Mouse (Mus musculus) heart, postnatal 0 days (tissue): ENCODE results near the gene Bcas1. TPM values are rescaled to one million over a fixed set of nuclear protein-coding genes. Genes with fewer than 3 reads are reported as not detected.

Source experiments
- ATAC-seq: fragments of 200-750 bp; cut with Nextera tagmentation; 2 replicates; pipeline ENCODE4 v1.8.0; 2017; ENCODE audit warnings: low read depth, moderate number of reproducible peaks, moderate library complexity; ENCODE audit not compliant: insufficient read depth
- DNase-seq: peaks from one replicate; pipeline ENCODE4 v3.0.0-alpha.2; 2016; ENCODE audit warnings: low spot score
- H3K27ac ChIP-seq: fragments of 300-500 bp; sonication (generic); 2 replicates; pipeline ENCODE4 v1.5.1; 2014; ENCODE audit warnings: low read depth, mild to moderate bottlenecking
- H3K27me3 ChIP-seq: fragments of 300-500 bp; sonication (generic); 2 replicates; pipeline ENCODE4 v1.6.1; 2014; ENCODE audit warnings: low read length, mixed read lengths; ENCODE audit not compliant: control insufficient read depth, insufficient read depth
- H3K36me3 ChIP-seq: fragments of 300-500 bp; sonication (generic); replicated peaks from 2 replicates; pipeline ENCODE4 v1.6.1; 2014; ENCODE audit warnings: low read length, mixed read lengths; ENCODE audit not compliant: control insufficient read depth, insufficient read depth
- H3K4me1 ChIP-seq: fragments of 300-500 bp; sonication (generic); 2 replicates; pipeline ENCODE4 v1.6.1; 2014; ENCODE audit warnings: antibody characterized with exemption; ENCODE audit not compliant: control insufficient read depth, insufficient read depth
- H3K4me2 ChIP-seq: fragments of 300-500 bp; sonication (generic); 2 replicates; pipeline ENCODE4 v1.6.1; 2014; ENCODE audit warnings: low read depth, mild to moderate bottlenecking, low read length, moderate library complexity
- H3K4me3 ChIP-seq: fragments of 300-500 bp; sonication (generic); 2 replicates; pipeline ENCODE4 v1.5.1; 2014; ENCODE audit warnings: low read depth, low read length
- H3K9ac ChIP-seq: fragments of 300-500 bp; sonication (generic); replicated peaks from 2 replicates; pipeline ENCODE4 v1.6.1; 2014; ENCODE audit warnings: low read depth, low read length, mixed read lengths
- H3K9me3 ChIP-seq: fragments of 300-500 bp; sonication (generic); replicated peaks from 2 replicates; pipeline ENCODE4 v1.6.1; 2016; ENCODE audit warnings: low read length; ENCODE audit not compliant: control insufficient read depth
- CTCF ChIP-seq: IDR thresholded peaks from 2 replicates; pipeline ENCODE4 v1.5.1; 2016; ENCODE audit warnings: antibody characterized with exemption, control low read depth, low read depth
- EP300 ChIP-seq: IDR thresholded peaks from 2 replicates; pipeline ENCODE4 v1.6.1; 2016; ENCODE audit warnings: antibody characterized with exemption, low read depth
- WGBS: fragments of 180-500 bp; shearing (Covaris S2); extraction: QIAGEN DNeasy Blood & Tissue Kit; methylation state at CpG from one replicate; pipeline ENCODE4 v1.1.7; 2014; 5-methylcytosine and 5-hydroxymethylcytosine counted together
- polyA plus RNA-seq: library from polyadenylated mRNA; unstranded; fragments of >200 nt; fragmentation: Nextera tagmentation; extraction: Ambion mirVana; gene quantifications from 2 replicates; pipeline ENCODE4 v1.2.1, GENCODE M21; 2015
- total RNA-seq: library from RNA; depleted of rRNA; stranded (reverse); fragments of >200 nt; gene quantifications from 2 replicates; pipeline ENCODE4 v1.2.3, GENCODE M21; 2014; ENCODE audit warnings: low replicate concordance

Bcas1 gene
- total and polyA plus RNA-seq, 2 experiments from 2014 or later, result 0.45 TPM; not detected in 1

- Histone ChIP-seq H3K27ac (no peak overlapping the region), H3K4me3 (no peak overlapping the region), H3K36me3 (no peaks in the 10 kb centered on the region), H3K27me3 (peaks cover 23% of the 10 kb centered on the region), H3K9ac (no peak overlapping the region), H3K4me2 (no peak overlapping the region), H3K4me1 (no peaks in the 10 kb centered on the region), H3K9me3 (no peaks in the 10 kb centered on the region)
- TF ChIP-seq CTCF, result peak; percentile 89
- no peak for TF ChIP-seq EP300
- peak; percentile 54 for DNase-seq
- peak; percentile 49; the same call in 1 of the 2 replicates for ATAC-seq
- WGBS, result 8% methylated on average over 9 of the region's 9 CpGs
Measured at GRCm38 (mm10) chr2:170450933-170451332, 23.3 kb upstream of the Bcas1 start.

- H3K27ac ChIP-seq, result no peak overlapping the region
- H3K36me3 ChIP-seq, result no peaks in the 10 kb centered on the region
- no peak for DNase-seq
- no peak overlapping the region for H3K9ac ChIP-seq
- H3K4me1 ChIP-seq, result no peaks in the 10 kb centered on the region
- no peak for TF ChIP-seq EP300
- no peak for TF ChIP-seq CTCF
- WGBS, result 62% methylated on average over 10 of the region's 10 CpGs
- no peak overlapping the region for H3K4me2 ChIP-seq
- no peak overlapping the region for H3K4me3 ChIP-seq
- peaks cover 12% of the 10 kb centered on the region for H3K27me3 ChIP-seq
- H3K9me3 ChIP-seq, result no peaks in the 10 kb centered on the region
- no peak for ATAC-seq
Measured at GRCm38 (mm10) chr2:170447651-170448050, 20.0 kb upstream of the Bcas1 start.

DNA sequence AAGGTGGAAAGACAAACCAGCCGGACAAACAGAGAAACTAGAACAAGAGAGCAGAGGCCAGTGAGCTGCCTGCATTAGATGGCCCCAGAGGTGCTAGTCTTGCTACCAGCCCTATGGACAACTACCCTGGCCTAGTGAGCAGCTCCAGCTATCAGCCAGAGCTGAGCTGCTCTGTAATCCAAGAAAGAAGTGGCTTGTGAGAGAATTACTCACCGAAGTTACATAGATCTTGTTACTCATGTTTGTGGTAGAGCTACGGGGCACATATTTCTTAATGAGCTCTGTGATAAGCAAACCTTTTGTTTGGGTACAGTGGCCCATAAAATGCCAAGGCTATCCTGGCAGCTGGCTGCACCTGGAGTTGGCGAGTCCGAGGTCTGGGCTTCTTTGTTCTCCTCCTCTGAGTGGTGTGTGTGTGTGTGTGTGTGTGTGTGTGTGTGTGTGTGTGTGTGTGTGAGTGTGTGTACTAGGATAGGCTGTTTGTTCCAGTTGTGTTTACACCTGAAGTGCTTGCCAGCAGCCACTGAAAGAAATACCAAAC lies 19.3 kb upstream of the Bcas1 start:
- Histone ChIP-seq H3K4me3 (no peak overlapping the region), H3K36me3 (no peaks in the 10 kb centered on the region), H3K27me3 (peaks cover 11% of the 10 kb centered on the region), H3K4me1 (no peaks in the 10 kb centered on the region), H3K27ac (no peak overlapping the region), H3K9me3 (no peaks in the 10 kb centered on the region), H3K4me2 (no peak overlapping the region), H3K9ac (no peak overlapping the region)
- DNase-seq (no peak), ATAC-seq (no peak)
- TF ChIP-seq CTCF (no peak), EP300 (no peak)
- 60% methylated on average over 5 of the region's 5 CpGs for WGBS

DNA sequence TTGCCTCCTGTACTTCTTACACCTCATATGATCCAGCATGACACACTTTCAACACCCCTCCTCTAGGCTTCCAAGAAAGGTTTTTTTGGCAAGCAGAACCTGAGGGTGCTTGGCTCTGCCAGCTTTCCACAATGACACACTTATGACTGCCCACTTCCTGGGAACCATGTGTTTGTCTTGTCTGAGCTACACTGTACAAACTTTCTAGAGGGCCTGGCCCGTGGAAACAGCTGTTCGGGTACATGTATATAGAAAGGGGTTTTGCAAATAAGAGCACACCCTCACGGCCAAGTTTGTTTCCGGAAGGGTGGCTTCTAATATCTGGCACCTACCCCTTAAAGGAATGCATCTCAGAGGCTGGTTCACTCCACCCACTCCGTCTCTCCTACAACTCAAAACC lies 18.2 kb upstream of the Bcas1 start:
- ATAC-seq (no peak), DNase-seq (no peak)
- TF ChIP-seq CTCF (no peak), EP300 (no peak)
- Histone ChIP-seq H3K9ac (no peak overlapping the region), H3K27me3 (peaks cover 5% of the 10 kb centered on the region), H3K27ac (no peak overlapping the region), H3K4me1 (no peaks in the 10 kb centered on the region), H3K4me3 (no peak overlapping the region), H3K36me3 (no peaks in the 10 kb centered on the region), H3K9me3 (no peaks in the 10 kb centered on the region), H3K4me2 (no peak overlapping the region)
- WGBS, result 73% methylated on average over 5 of the region's 5 CpGs

DNA sequence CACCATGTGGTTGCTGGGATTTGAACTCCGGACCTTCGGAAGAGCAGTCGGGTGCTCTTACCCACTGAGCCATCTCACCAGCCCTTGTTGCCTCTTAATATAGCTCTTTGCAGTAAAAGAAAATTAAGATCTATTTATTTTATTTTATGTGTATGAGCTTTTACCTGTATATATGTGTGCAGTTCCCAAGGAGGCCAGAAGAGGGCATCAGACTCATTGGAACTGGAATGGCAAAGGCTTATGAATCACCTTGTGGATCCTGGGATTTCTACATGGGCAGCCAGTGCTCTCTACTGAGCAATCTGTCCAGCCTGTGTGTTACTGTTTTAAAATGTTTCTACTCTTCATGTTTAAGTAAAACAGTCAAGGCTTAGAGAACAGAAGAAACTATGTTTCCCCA lies 14.9 kb upstream of the Bcas1 start:
- no peak overlapping the region for H3K4me2 ChIP-seq
- no peak overlapping the region for H3K27ac ChIP-seq
- H3K9me3 ChIP-seq, result no peaks in the 10 kb centered on the region
- no peak overlapping the region for H3K9ac ChIP-seq
- no peaks in the 10 kb centered on the region for H3K36me3 ChIP-seq
- ATAC-seq, result no peak
- DNase-seq, result no peak
- WGBS, result 71% methylated on average over 3 of the region's 3 CpGs
- peaks cover 18% of the 10 kb centered on the region for H3K27me3 ChIP-seq
- no peaks in the 10 kb centered on the region for H3K4me1 ChIP-seq
- no peak overlapping the region for H3K4me3 ChIP-seq
- TF ChIP-seq CTCF, result peak; percentile 36
- no peak for TF ChIP-seq EP300

- Histone ChIP-seq H3K27ac (no peak overlapping the region), H3K4me3 (no peak overlapping the region), H3K9ac (no peak overlapping the region), H3K36me3 (no peaks in the 10 kb centered on the region), H3K9me3 (no peaks in the 10 kb centered on the region), H3K27me3 (peaks cover 32% of the 10 kb centered on the region), H3K4me2 (no peak overlapping the region), H3K4me1 (no peaks in the 10 kb centered on the region)
- TF ChIP-seq CTCF (no peak), EP300 (no peak)
- no peak for ATAC-seq
- no peak for DNase-seq
- WGBS, result 48% methylated on average over 13 of the region's 13 CpGs
Measured at GRCm38 (mm10) chr2:170438782-170439181, 11.1 kb upstream of the Bcas1 start.
